Mouse (Mus musculus) spleen, adult 2 months (tissue): ENCODE results near the gene Ush2a.

Experiments
- CTCF ChIP-seq: fragments of 200-500 bp; IDR thresholded peaks from 2 replicates; pipeline ENCODE4 v1.5.1; 2011; ENCODE audit warnings: mild to moderate bottlenecking, inconsistent platforms; ENCODE audit not compliant: insufficient read depth, insufficient read length, insufficient replicate concordance; ENCODE audit errors: extremely low read depth
- POLR2A ChIP-seq: fragments of 200-500 bp; IDR thresholded peaks from 2 replicates; pipeline ENCODE4 v1.6.1; 2011; ENCODE audit warnings: low read depth, low read length, inconsistent platforms

GRCm38 (mm10) chr1:188656121-188656520, 394.3 kb downstream of the Ush2a start:
- TF ChIP-seq POLR2A (no peak), CTCF (no peak)
